Mouse (Mus musculus) inflammation-experienced regulatory T-cells, adult 6 months (primary cell): Measurements from ENCODE around the gene Gm13078. TPM values are rescaled to one million over a fixed set of nuclear protein-coding genes. Genes with fewer than 3 reads are reported as not detected.

Experiments used
- ATAC-seq: one replicate; pipeline ENCODE4 v1.8.0; 2017
- polyA plus RNA-seq, 3 experiments: library from polyadenylated mRNA; unstranded; fragments of 100-300 nt; shearing (Covaris generic); gene quantifications; one replicate each; pipeline ENCODE4 v1.2.1; 2017

The Gm13078 gene
- polyA plus RNA-seq = not detected

GRCm38 (mm10) chr4:143719155-143719554 lies at the start of gene Gm13078:
Gene Gm13078 (plus strand): TSS chr4:143719455.
- no peak for ATAC-seq

- no peak for ATAC-seq
Observed at GRCm38 (mm10) chr4:143702611-143703010, 16.6 kb upstream of the Gm13078 start, which contains the start of gene Gm13089. Gene Gm13089 (minus strand): TSS chr4:143702711.

Other genes with a start within 250 kb of the Gm13078 start
- not detected for gene Gm13043, start 208.1 kb upstream of the Gm13078 start, polyA plus RNA-seq
- gene Gm13040, start 183.5 kb upstream of the Gm13078 start, polyA plus RNA-seq = not detected
- gene BC080695, start 167.8 kb upstream of the Gm13078 start, polyA plus RNA-seq = not detected
- not detected for gene Gm13057, start 167.7 kb upstream of the Gm13078 start, polyA plus RNA-seq
- gene Gm13083, start 104.5 kb upstream of the Gm13078 start, polyA plus RNA-seq = not detected
- not detected for gene Gm13088, start 62.2 kb upstream of the Gm13078 start, polyA plus RNA-seq
- gene Gm13089, start 16.7 kb upstream of the Gm13078 start, polyA plus RNA-seq = not detected
- not detected for gene Gm13023, start 69.9 kb downstream of the Gm13078 start, polyA plus RNA-seq
- not detected for gene Gm13084, start 96.6 kb downstream of the Gm13078 start, polyA plus RNA-seq
- gene Gm13103, start 127.0 kb downstream of the Gm13078 start, polyA plus RNA-seq = not detected
- gene Pramef6, start 180.9 kb downstream of the Gm13078 start, polyA plus RNA-seq = not detected
- not detected for gene Pramef25, start 231.6 kb downstream of the Gm13078 start, polyA plus RNA-seq
- gene Gm13101, start 247.5 kb downstream of the Gm13078 start, polyA plus RNA-seq = not detected